Mouse (Mus musculus) lung, postnatal 0 days (tissue): ENCODE results near the gene Fbxl22. TPM values are rescaled to one million over a fixed set of nuclear protein-coding genes. Genes with fewer than 3 reads are reported as not detected.

Experiments used
- ATAC-seq: fragments of 200-750 bp; cut with Nextera tagmentation; 2 replicates; pipeline ENCODE4 v1.8.0; 2017; ENCODE audit warnings: moderate library complexity
- DNase-seq: peaks from one replicate; pipeline ENCODE4 v3.0.0-alpha.2; 2016; ENCODE audit warnings: low spot score
- H3K27ac ChIP-seq: fragments of 300-500 bp; sonication (generic); 2 replicates; pipeline ENCODE4 v1.5.1; 2014; ENCODE audit warnings: antibody characterized with exemption, mild to moderate bottlenecking, low read length, mixed read lengths
- H3K27me3 ChIP-seq: fragments of 300-500 bp; sonication (generic); replicated peaks from 2 replicates; pipeline ENCODE4 v1.6.1; 2014; ENCODE audit warnings: low read length, mixed read lengths; ENCODE audit not compliant: insufficient read depth
- H3K36me3 ChIP-seq: fragments of 300-500 bp; sonication (generic); 2 replicates; pipeline ENCODE4 v1.6.1; 2014; ENCODE audit warnings: low read length, mixed read lengths; ENCODE audit not compliant: insufficient read depth
- H3K4me1 ChIP-seq: fragments of 300-500 bp; sonication (generic); 2 replicates; pipeline ENCODE4 v1.6.1; 2014; ENCODE audit warnings: antibody characterized with exemption, low read depth, low read length, mixed read lengths; ENCODE audit not compliant: insufficient read depth
- H3K4me2 ChIP-seq: fragments of 300-500 bp; sonication (generic); replicated peaks from 2 replicates; pipeline ENCODE4 v1.6.1; 2014; ENCODE audit warnings: low read depth, mild to moderate bottlenecking, low read length, moderate library complexity, mixed read lengths
- H3K4me3 ChIP-seq: fragments of 300-500 bp; sonication (generic); 2 replicates; pipeline ENCODE4 v1.5.1; 2014; ENCODE audit warnings: low read depth, low read length
- H3K9ac ChIP-seq: fragments of 300-500 bp; sonication (generic); replicated peaks from 2 replicates; pipeline ENCODE4 v1.6.1; 2014; ENCODE audit warnings: low read depth, mild to moderate bottlenecking
- H3K9me3 ChIP-seq: fragments of 300-500 bp; sonication (generic); 2 replicates; pipeline ENCODE4 v1.6.1; 2016; ENCODE audit warnings: low read length, mixed read lengths
- CTCF ChIP-seq: IDR thresholded peaks from 2 replicates; pipeline ENCODE4 v1.5.1; 2016; ENCODE audit warnings: antibody characterized with exemption, mild to moderate bottlenecking
- EP300 ChIP-seq: IDR thresholded peaks from 2 replicates; pipeline ENCODE4 v1.6.1; 2016; ENCODE audit warnings: antibody characterized with exemption, mild to moderate bottlenecking, control low read depth
- WGBS: fragments of 180-500 bp; shearing (Covaris S2); extraction: QIAGEN DNeasy Blood & Tissue Kit; methylation state at CpG from one replicate; pipeline ENCODE4 v1.1.7; 2014; 5-methylcytosine and 5-hydroxymethylcytosine counted together
- polyA plus RNA-seq: library from polyadenylated mRNA; unstranded; fragments of >200 nt; fragmentation: Nextera tagmentation; extraction: Ambion mirVana; gene quantifications from 2 replicates; pipeline ENCODE4 v1.2.1, GENCODE M21; 2015

Fbxl22 gene
- polyA plus RNA-seq, 1 experiment from 2014 or later: 3.4 TPM

GRCm38 (mm10) chr9:66488786-66489185, 25.6 kb downstream of the Fbxl22 start:
- no peak overlapping the region for H3K9ac ChIP-seq
- H3K36me3 ChIP-seq: peaks cover 58% of the 10 kb centered on the region
- no peaks in the 10 kb centered on the region for H3K4me1 ChIP-seq
- ATAC-seq (no peak), DNase-seq (no peak)
- no peak for TF ChIP-seq EP300
- TF ChIP-seq CTCF: no peak
- H3K27ac ChIP-seq: no peak overlapping the region
- H3K27me3 ChIP-seq: no peaks in the 10 kb centered on the region
- H3K4me3 ChIP-seq: no peak overlapping the region
- H3K4me2 ChIP-seq: no peak overlapping the region
- H3K9me3 ChIP-seq: no peaks in the 10 kb centered on the region

- ATAC-seq (no peak), DNase-seq (no peak)
- no peaks in the 10 kb centered on the region for H3K27me3 ChIP-seq
- H3K4me3 ChIP-seq: no peak overlapping the region
- no peak overlapping the region for H3K9ac ChIP-seq
- H3K9me3 ChIP-seq: no peaks in the 10 kb centered on the region
- no peaks in the 10 kb centered on the region for H3K4me1 ChIP-seq
- peaks cover 43% of the 10 kb centered on the region for H3K36me3 ChIP-seq
- H3K4me2 ChIP-seq: no peak overlapping the region
- WGBS: 87% methylated on average over 3 of the region's 3 CpGs
- no peak overlapping the region for H3K27ac ChIP-seq
- TF ChIP-seq EP300: no peak
Observed at GRCm38 (mm10) chr9:66483429-66483828, 31.0 kb downstream of the Fbxl22 start.

- Histone ChIP-seq H3K27ac (no peak overlapping the region), H3K4me3 (no peak overlapping the region), H3K9me3 (no peaks in the 10 kb centered on the region), H3K9ac (no peak overlapping the region), H3K27me3 (no peaks in the 10 kb centered on the region), H3K4me1 (no peaks in the 10 kb centered on the region), H3K4me2 (no peak overlapping the region), H3K36me3 (peaks cover 19% of the 10 kb centered on the region; the same call in 1 of the 2 replicates)
- TF ChIP-seq CTCF (no peak), EP300 (no peak)
- WGBS: 78% methylated on average over 2 of the region's 2 CpGs
- ATAC-seq (no peak), DNase-seq (no peak)
Observed at GRCm38 (mm10) chr9:66477785-66478184, 36.6 kb downstream of the Fbxl22 start.

GRCm38 (mm10) chr9:66465087-66465486, 49.3 kb downstream of the Fbxl22 start:
- 54% methylated on average over 4 of the region's 4 CpGs for WGBS
- Histone ChIP-seq H3K36me3 (peaks cover 22% of the 10 kb centered on the region; the same call in 1 of the 2 replicates), H3K9me3 (no peaks in the 10 kb centered on the region), H3K4me1 (no peaks in the 10 kb centered on the region), H3K4me3 (no peak overlapping the region), H3K9ac (no peak overlapping the region), H3K27ac (no peak overlapping the region), H3K27me3 (no peaks in the 10 kb centered on the region), H3K4me2 (no peak overlapping the region)
- ATAC-seq: no peak
- DNase-seq: peak; percentile 69
- no peak for TF ChIP-seq EP300
- peak; percentile 75 for TF ChIP-seq CTCF

Other genes starting within 250 kb of the Fbxl22 start
- gene Herc1, start 164.1 kb downstream of the Fbxl22 start, polyA plus RNA-seq: 11.8 and 12.9 TPM in 2 replicates
- 45.9 and 51.8 TPM in 2 replicates for gene Usp3, start 78.5 kb upstream of the Fbxl22 start, polyA plus RNA-seq
- gene Car12, start 199.1 kb upstream of the Fbxl22 start, polyA plus RNA-seq: 0.24 and 0.35 TPM in 2 replicates